Mouse (Mus musculus) liver, adult 10 weeks (tissue): Measurements from ENCODE around the gene Bst2. TPM values are rescaled to one million over a fixed set of nuclear protein-coding genes. Genes with fewer than 3 reads are reported as not detected.

Experiments used
- polyA plus RNA-seq: library from polyadenylated mRNA; stranded (reverse); fragments of 350-450 nt; fragmentation: Illumina TruSeq; extraction: RNeasy Lipid Tissue Mini Kit (QIAGEN cat#74804); gene quantifications from one replicate; pipeline ENCODE4 v1.2.3, GENCODE M21; 2014; ENCODE audit warnings: low read depth, low replicate concordance

The Bst2 gene
- polyA plus RNA-seq = 29.0 TPM

GRCm38 (mm10) chr8:71537028-71537867 is at the start of gene Bst2:
Gene Bst2 (minus strand): TSS chr8:71537456.

GRCm38 (mm10) chr8:71568387-71568937 is 31.2 kb upstream of the Bst2 start, which contains the start of gene Slc27a1:
Gene Slc27a1 (plus strand): TSS chr8:71568882.

DNA sequence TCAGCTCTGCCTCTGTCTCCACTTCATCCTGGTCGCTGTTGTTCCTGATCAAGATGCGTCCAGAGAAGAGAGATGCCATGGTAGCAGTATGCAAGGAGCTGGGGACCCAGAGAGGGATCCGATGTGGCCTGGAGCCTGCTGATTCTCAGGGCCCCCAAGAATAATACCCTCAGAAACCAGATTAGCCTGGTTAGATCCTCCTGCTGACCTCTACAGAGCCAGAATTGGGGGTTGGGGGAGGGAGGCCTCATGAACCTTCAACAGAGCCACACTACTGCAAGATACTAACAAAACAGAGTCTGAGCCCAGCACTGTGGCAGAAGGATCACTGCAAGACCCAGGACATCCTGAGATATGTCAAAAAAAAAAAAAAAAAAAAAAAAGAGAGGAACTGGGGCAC is 29.2 kb upstream of the Bst2 start, which contains the start of gene Nxnl1:
Nxnl1 (minus strand) TSS at position 101 of the 400 bp plus-strand sequence.

DNA sequence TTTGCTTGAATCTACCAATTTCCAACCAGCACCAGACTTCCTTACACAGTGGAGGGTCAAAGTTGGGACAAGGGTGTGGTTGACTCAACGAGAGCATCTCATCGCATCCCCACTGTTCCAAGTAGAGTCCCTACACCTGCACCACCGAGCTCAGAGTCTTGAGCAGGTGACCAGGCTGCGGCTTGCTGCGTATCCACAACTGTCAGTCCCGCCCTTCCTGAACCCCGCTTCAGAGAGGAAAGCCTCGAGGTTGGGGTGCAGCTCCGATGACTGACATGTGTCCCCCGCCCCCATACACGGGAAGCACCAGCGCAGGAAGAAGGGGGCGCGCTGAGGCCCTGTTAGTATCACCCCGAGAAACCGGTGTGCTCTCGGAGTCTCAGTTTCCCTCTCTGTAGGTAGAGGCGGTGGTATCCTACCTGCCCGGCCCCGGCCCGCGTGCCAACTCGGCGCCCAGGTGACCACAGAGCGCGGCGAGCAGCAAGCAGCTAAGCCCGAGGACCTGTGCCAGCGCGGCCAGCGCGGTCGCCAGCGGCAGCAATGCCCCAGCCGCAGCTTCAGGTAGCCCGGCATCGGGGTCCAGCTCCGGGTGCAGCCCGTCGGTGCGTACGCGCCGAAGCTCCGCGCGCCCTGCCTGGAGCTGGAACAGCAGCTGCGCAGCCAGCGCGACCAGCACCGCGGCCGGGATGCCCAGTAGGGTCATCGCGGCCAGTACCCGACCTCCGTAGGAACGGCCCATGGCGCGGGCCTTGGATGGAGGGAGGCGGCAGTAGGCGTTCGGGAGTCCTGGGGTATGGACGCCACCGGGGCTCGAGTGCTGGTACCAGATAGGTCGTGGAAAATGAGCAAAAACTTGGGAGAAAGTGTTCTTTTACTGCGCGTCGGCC is 21.1 kb upstream of the Bst2 start, which contains the start of gene Tmem221:
Tmem221 (minus strand) TSS at position 801 of the 887 bp plus-strand sequence.

DNA sequence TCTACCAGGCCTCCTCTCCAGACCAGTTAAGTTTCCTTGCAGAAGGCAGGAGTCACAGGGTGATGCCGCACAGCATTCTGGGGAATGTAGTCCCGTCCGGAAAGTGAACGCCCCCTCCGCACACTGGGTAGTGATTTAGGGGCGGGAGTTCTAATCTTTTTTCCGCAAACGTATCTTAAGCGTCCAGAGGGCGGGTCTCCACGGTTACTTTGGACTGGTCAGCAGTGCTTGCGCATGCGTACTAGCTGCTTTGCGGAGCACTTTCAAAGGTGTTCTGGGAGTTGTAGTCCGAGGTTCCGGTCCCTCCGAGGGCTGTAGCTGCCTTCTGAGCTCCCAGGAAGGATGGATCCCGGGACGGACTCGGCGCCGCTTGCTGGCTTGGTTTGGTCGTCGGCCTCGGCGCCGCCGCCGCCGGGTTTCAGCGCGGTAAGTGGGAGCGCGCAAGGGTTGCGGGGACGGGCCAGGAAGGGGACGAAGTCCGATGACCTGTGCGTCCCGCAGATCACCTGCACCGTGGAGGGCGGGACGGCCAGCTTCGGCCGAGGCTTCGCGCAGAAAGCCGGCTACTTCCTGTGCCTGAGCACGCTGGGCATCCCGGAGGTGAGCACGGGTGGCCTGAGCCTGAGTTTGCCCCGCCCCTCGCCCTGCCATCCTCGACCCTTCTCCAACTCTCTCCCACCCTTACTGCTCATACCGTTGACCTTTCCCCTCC is 5.5 kb upstream of the Bst2 start, which contains the start of gene Mvb12a:
Mvb12a (plus strand) TSS at position 291 of the 712 bp plus-strand sequence.

DNA sequence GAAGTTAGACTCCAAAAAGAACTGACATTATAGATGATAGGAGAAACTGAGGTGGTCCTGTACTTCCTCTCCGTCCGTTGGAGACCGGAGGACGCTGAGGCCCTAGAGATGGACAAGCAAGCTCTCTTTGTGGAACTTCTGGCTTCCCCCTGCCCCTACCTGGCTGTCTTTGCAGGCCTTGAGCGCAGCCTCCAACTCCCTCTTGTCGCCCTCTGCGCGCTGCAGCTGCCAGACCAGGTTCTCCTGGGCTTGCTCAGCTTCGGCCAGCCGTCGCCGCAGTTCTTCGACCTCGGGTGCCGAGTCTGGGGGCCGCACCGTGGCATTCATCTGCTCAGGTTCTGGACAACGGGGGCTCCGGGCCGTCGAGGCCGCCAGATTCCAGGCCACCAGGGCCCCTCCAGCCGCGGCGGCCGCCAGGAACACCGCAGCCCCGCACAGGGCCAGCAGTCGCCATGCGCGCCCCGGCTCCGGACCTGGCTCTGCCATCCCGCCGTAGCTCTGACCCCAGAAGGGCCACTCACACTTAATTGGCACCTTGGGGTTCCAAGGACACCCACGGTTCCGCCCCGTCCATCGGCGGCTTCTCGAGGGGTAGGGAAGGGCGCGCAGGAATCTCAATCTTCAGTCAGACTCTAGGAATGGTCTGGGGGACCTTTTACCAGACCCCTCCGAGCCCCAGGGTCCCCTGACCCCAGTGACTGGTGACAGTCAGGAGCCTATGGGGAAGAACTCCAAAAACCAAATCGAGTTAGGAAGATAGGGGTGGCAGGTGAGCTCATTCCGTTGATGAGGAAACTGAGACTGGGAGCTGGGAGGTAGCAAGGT is 11.8 kb downstream of the Bst2 start, which contains the start of gene Ccdc194:
Ccdc194 (minus strand) TSS at position 486 of the 825 bp plus-strand sequence.

GRCm38 (mm10) chr8:71511644-71512043 is 25.6 kb downstream of the Bst2 start, which contains the start of gene Plvap:
Gene Plvap (minus strand): TSS chr8:71511752.

DNA sequence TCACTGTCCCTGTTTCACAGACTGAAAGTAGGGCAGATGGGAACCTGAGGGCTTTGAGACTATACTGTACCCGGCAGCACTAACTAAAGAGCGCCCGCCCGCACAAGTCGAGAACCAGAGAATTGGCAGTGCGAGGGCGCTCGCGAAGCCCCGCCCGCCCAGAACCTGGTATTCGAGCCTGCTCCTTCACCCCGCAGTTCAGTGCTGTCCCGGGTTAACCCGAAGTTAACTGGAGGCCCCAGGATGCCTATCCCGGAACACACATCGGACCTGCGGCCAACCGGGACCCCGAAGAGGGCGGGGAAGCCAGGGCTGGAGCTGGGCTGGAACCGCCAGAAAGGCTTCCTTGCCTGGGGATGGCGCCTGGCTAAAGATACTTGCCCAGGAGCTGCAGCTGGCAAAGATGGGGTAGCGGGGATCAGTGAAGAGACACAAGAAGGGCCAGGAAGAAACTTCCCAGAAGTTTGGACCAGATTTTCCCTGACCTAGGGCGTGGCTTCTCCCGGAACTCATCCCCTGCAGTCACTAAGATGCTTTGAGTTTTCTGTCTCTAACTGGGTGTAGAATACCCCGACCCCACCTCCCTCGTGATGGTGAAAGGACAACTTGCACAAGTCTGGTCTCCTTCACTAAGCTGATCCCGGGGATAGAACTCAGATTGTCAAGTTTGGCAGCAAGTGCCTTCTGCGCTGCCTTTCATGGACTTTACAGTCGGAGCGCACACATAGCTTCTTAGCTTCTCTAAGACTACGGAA is 49.4 kb downstream of the Bst2 start, which contains the start of gene Gtpbp3:
Gtpbp3 (plus strand) TSS at position 413 of the 755 bp plus-strand sequence.

GRCm38 (mm10) chr8:71485142-71486135 is 51.8 kb downstream of the Bst2 start, which contains the start of gene Ano8:
Gene Ano8 (minus strand): TSS chr8:71485963.

Other genes starting within 250 kb of the Bst2 start
- gene Use1, start 170.6 kb downstream of the Bst2 start, polyA plus RNA-seq = 5.1 TPM
- 1.1 TPM for gene Ocel1, start 166.2 kb downstream of the Bst2 start, polyA plus RNA-seq
- gene Nr2f6, start 155.5 kb downstream of the Bst2 start, polyA plus RNA-seq = 9.2 TPM
- gene Ushbp1, start 141.7 kb downstream of the Bst2 start, polyA plus RNA-seq = 1.0 TPM
- gene Babam1, start 140.6 kb downstream of the Bst2 start, polyA plus RNA-seq = 20.7 TPM
- gene Ankle1, start 131.4 kb downstream of the Bst2 start, polyA plus RNA-seq = not detected
- not detected for gene Abhd8, start 73.8 kb downstream of the Bst2 start, polyA plus RNA-seq
- gene Mrpl34, start 72.5 kb downstream of the Bst2 start, polyA plus RNA-seq = 5.9 TPM
- gene Dda1, start 68.3 kb downstream of the Bst2 start, polyA plus RNA-seq = 1.1 TPM
- 0.45 TPM for gene Ano8, start 51.5 kb downstream of the Bst2 start, polyA plus RNA-seq
- gene Gtpbp3, start 49.4 kb downstream of the Bst2 start, polyA plus RNA-seq = 0.64 TPM
- gene Plvap, start 25.7 kb downstream of the Bst2 start, polyA plus RNA-seq = 3.6 TPM
- not detected for gene Ccdc194, start 11.7 kb downstream of the Bst2 start, polyA plus RNA-seq
- gene Mvb12a, start 5.5 kb upstream of the Bst2 start, polyA plus RNA-seq = 3.5 TPM
- gene Tmem221, start 21.4 kb upstream of the Bst2 start, polyA plus RNA-seq = not detected
- gene Nxnl1, start 29.1 kb upstream of the Bst2 start, polyA plus RNA-seq = not detected
- 0.90 TPM for gene Slc27a1, start 31.4 kb upstream of the Bst2 start, polyA plus RNA-seq
- 0.69 TPM for gene Pgls, start 54.7 kb upstream of the Bst2 start, polyA plus RNA-seq
- gene Fam129c, start 60.2 kb upstream of the Bst2 start, polyA plus RNA-seq = not detected
- gene Colgalt1, start 73.5 kb upstream of the Bst2 start, polyA plus RNA-seq = 29.0 TPM
- gene Unc13a, start 134.3 kb upstream of the Bst2 start, polyA plus RNA-seq = not detected
- 0.11 TPM for gene Jak3, start 138.8 kb upstream of the Bst2 start, polyA plus RNA-seq
- gene Insl3, start 151.8 kb upstream of the Bst2 start, polyA plus RNA-seq = not detected
- gene B3gnt3, start 164.3 kb upstream of the Bst2 start, polyA plus RNA-seq = 2.3 TPM
- gene Fcho1, start 188.3 kb upstream of the Bst2 start, polyA plus RNA-seq = not detected